Mouse (Mus musculus): ENCODE measurements around the gene D3Ertd254e. TPM values are rescaled to one million over a fixed set of nuclear protein-coding genes. Genes with fewer than 3 reads are reported as not detected.

Gene D3Ertd254e
- polyA plus RNA-seq, 1 experiment = 2.6 TPM

- DNase-seq (ENCODE audit: low spot score) = no peak
Measured at GRCm38 (mm10) chr3:36212758-36213157, 61.9 kb downstream of the D3Ertd254e start.

Other genes with a start within 250 kb of the D3Ertd254e start
- 32.4 and 39.5 TPM in 2 replicates for gene Dcun1d1, start 213.6 kb upstream of the D3Ertd254e start, polyA plus RNA-seq (2012; rRNA removed)
- 22.6 and 23.4 TPM in 2 replicates for gene Mccc1, start 150.3 kb upstream of the D3Ertd254e start, polyA plus RNA-seq (2012; rRNA removed)
- 0.01 TPM in 2 replicates for gene Ccdc144b, start 97.5 kb upstream of the D3Ertd254e start, polyA plus RNA-seq (2012; rRNA removed)
- 26.4 and 27.5 TPM in 2 replicates for gene Acad9, start 85.0 kb upstream of the D3Ertd254e start, polyA plus RNA-seq (2012; rRNA removed)
- 0.50 and 0.62 TPM in 2 replicates for gene Qrfpr, start 71.3 kb downstream of the D3Ertd254e start, polyA plus RNA-seq (2012; rRNA removed)

All from urinary bladder, adult 2 months (tissue).